Mouse (Mus musculus) midbrain, embryonic 15.5 days (tissue): Measurements from ENCODE around the gene Atp6v1a. TPM values are rescaled to one million over a fixed set of nuclear protein-coding genes. Genes with fewer than 3 reads are reported as not detected.
A peak's percentile ranks its signal among the peaks of the same experiment; 100 is the strongest.

Experiments
- ATAC-seq: fragments of 200-750 bp; cut with Nextera tagmentation; replicated peaks from 2 replicates; pipeline ENCODE4 v1.8.0; 2017; ENCODE audit warnings: moderate TSS enrichment
- H3K27ac ChIP-seq: fragments of 300-500 bp; sonication (generic); 2 replicates; pipeline ENCODE4 v1.5.1; 2015; ENCODE audit warnings: mild to moderate bottlenecking, inconsistent platforms
- H3K27me3 ChIP-seq: fragments of 300-500 bp; sonication (generic); replicated peaks from 2 replicates; pipeline ENCODE4 v1.6.1; 2015; ENCODE audit warnings: inconsistent platforms
- H3K36me3 ChIP-seq: fragments of 300-500 bp; sonication (generic); replicated peaks from 2 replicates; pipeline ENCODE4 v1.6.1; 2015; ENCODE audit warnings: inconsistent platforms
- H3K4me1 ChIP-seq: fragments of 300-500 bp; sonication (generic); 2 replicates; pipeline ENCODE4 v1.6.1; 2015; ENCODE audit warnings: inconsistent platforms
- H3K4me2 ChIP-seq: fragments of 300-500 bp; sonication (generic); 2 replicates; pipeline ENCODE4 v1.6.1; 2015; ENCODE audit warnings: inconsistent platforms, mild to moderate bottlenecking, moderate library complexity
- H3K4me3 ChIP-seq: fragments of 300-500 bp; sonication (generic); 2 replicates; pipeline ENCODE4 v1.5.1; 2015; ENCODE audit warnings: mild to moderate bottlenecking, inconsistent platforms
- H3K9ac ChIP-seq: fragments of 300-500 bp; sonication (generic); 2 replicates; pipeline ENCODE4 v1.6.1; 2015; ENCODE audit warnings: mild to moderate bottlenecking, inconsistent platforms
- H3K9me3 ChIP-seq: fragments of 300-500 bp; sonication (generic); 2 replicates; pipeline ENCODE4 v1.6.1; 2016; ENCODE audit warnings: inconsistent platforms
- WGBS: fragments of 180-500 bp; shearing (Covaris S2); methylation state at CpG from one replicate; pipeline ENCODE4 v1.1.7; 2015; ENCODE audit warnings: mixed read lengths; 5-methylcytosine and 5-hydroxymethylcytosine counted together
- polyA plus RNA-seq: library from polyadenylated mRNA; unstranded; fragments of >200 nt; fragmentation: Nextera tagmentation; extraction: Ambion mirVana; gene quantifications from 2 replicates; pipeline ENCODE4 v1.2.1, GENCODE M21; 2015

Gene Atp6v1a
- polyA plus RNA-seq, 1 experiment from 2014 or later: 133 TPM

DNA sequence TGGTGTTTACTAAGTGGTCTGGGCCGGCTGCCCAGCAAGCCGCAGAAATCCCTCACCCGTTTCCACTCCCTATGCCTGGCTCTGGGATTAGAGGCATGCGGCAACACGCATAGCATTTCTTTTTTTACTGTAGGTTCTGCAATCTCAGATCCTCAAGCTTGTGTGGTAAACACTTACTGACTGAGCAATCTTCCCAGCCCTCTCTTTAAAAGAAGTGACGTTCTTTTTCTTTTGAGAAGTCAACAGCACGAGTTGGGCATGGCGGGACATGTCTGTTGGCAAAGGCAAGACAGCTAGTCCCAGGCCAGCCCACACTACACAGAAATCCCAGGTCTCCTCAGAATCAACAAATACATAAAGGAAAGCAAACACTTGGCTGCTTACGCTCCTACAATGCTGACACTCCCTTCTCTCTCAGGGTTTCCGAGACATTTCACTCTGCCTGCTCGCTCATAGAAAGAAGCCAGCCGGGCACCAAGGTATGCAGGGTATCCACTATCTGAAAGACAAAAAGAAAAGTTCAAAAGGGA is 38.3 kb downstream of the Atp6v1a start:
- Histone ChIP-seq H3K4me3 (no peak overlapping the region), H3K4me1 (no peaks in the 10 kb centered on the region), H3K9me3 (no peaks in the 10 kb centered on the region), H3K27me3 (no peaks in the 10 kb centered on the region), H3K9ac (no peak overlapping the region), H3K36me3 (peaks cover 55% of the 10 kb centered on the region), H3K4me2 (no peak overlapping the region), H3K27ac (no peak overlapping the region)
- ATAC-seq: no peak
- WGBS: 92% methylated on average over 12 of the region's 12 CpGs

DNA sequence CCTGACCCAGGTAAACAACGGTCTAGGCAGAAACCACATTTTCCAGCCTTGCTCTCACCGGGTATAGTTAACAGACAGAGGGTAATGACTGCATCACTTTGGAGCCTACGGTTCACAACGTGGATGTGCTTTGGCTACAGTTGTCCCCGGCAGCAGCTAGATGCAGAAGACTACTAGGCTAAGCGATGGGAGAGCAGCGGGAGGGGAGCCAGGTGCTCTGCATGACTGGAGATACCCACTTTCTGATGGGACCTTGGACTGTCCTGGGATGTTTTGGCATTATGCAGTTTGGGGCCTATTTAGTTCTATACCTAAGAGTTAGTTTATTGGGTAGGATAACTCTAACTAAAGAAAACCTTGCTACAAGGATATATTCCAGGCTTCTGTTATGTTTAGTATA is 40.1 kb downstream of the Atp6v1a start:
- Histone ChIP-seq H3K36me3 (peaks cover 66% of the 10 kb centered on the region), H3K4me2 (no peak overlapping the region), H3K9me3 (no peaks in the 10 kb centered on the region), H3K4me1 (no peaks in the 10 kb centered on the region), H3K27me3 (no peaks in the 10 kb centered on the region), H3K27ac (no peak overlapping the region), H3K9ac (no peak overlapping the region), H3K4me3 (no peak overlapping the region)
- 97% methylated on average over 7 of the region's 7 CpGs for WGBS
- ATAC-seq: no peak

DNA sequence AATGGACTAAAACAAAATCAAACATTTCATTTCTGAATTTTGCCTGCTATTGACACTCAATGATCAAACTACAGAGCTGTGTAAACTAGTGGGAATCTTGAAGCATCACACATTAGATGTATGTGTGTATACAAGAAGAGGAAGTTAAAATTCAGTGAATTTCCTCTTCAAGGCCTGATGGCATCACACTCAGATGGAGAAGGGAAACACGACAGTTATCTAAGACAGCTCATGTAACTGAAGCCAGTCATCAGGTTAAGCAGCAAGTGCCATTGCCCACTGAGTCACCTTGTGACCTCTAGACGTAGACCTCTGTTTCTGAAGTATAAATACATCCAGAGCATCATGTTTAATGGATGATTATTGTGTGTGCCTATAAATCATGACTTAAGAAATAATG is 51.9 kb downstream of the Atp6v1a start:
- H3K27ac ChIP-seq: no peak overlapping the region
- no peak for ATAC-seq
- no peak overlapping the region for H3K4me2 ChIP-seq
- peaks cover 35% of the 10 kb centered on the region for H3K36me3 ChIP-seq
- 87% methylated on average over 2 of the region's 2 CpGs for WGBS
- no peaks in the 10 kb centered on the region for H3K27me3 ChIP-seq
- H3K4me3 ChIP-seq: no peak overlapping the region
- H3K9me3 ChIP-seq: no peaks in the 10 kb centered on the region
- no peak overlapping the region for H3K9ac ChIP-seq
- H3K4me1 ChIP-seq: no peaks in the 10 kb centered on the region

DNA sequence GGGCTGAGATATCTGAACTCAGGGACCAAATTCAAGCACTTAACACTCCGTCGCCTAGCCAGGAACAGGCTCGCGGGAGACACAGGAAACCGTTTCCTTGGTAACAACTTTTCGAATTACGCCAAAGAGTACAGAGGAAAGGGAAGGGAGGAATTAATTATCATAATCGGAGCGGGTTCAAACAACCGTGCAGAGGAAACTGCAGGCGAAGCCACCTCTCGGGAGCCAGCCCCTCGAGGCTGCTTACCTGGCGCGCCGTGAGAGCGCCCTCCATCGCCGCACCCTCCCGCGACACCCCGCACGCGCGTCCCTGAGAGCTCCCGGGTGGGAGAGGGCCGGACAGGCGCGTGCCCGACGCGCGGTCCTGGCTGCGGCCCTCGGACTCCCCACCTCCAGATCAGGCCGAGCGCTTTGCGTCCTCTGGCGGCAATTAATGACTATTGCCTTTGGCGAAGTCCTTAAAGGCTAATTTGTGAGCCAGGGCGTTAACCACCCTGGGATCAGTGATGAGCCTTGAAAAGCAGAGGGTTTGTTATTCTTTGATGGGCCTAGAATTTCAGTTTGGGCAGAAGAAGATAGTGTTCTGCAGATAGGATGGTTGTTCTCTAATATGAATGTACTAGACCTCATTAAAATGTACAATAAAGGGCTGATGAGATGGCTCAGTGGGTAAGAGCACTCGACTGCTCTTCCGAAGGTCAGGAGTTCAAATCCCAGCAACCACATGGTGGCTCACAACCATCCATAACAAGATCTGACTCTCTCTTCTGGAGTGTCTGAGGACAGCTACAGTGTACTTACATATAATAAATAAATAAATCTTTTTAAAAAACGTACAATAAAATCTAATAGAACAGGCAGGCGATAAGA is 76.2 kb downstream of the Atp6v1a start, which contains the start of gene Gramd1c:
Gene Gramd1c, minus strand, starts transcription at position 321 of the 870 bp plus-strand sequence.
- no peaks in the 10 kb centered on the region for H3K27me3 ChIP-seq
- no peaks in the 10 kb centered on the region for H3K36me3 ChIP-seq
- H3K9me3 ChIP-seq: no peaks in the 10 kb centered on the region
- ATAC-seq: peak; percentile 94
- H3K4me2 ChIP-seq: peak within 1 kb of the TSS; percentile 79
- H3K4me1 ChIP-seq: peaks cover 6% of the 10 kb centered on the region
- H3K9ac ChIP-seq: peak within 1 kb of the TSS; percentile 62
- H3K27ac ChIP-seq: peak within 1 kb of the TSS; percentile 89
- 6% methylated on average over 45 of the region's 45 CpGs for WGBS
- peak within 1 kb of the TSS; percentile 66 for H3K4me3 ChIP-seq

DNA sequence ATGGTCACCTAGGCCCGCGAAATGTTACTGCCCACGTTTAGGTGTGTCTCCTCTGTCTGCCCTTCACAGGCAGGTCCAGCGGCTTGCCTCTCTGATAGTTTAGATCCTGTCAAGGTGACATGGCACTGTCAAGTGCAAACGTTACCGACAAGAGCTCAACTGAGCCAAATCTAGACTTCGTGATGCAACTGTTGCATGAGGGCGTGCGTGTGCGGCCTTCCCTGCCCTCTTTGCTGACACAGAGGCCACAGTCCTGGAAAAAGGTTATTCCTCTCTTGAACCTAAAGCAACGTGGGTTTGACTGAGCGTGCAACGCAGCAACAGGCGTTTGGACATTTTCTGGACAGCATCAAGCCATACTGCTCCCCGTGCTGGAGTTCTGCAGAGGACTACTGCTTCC is 78.2 kb downstream of the Atp6v1a start:
- Histone ChIP-seq H3K27me3 (no peaks in the 10 kb centered on the region), H3K4me1 (peaks cover 6% of the 10 kb centered on the region), H3K27ac (no peak overlapping the region), H3K9me3 (no peaks in the 10 kb centered on the region), H3K4me3 (no peak overlapping the region), H3K36me3 (no peaks in the 10 kb centered on the region), H3K9ac (no peak overlapping the region), H3K4me2 (no peak overlapping the region)
- no peak for ATAC-seq
- WGBS: 94% methylated on average over 15 of the region's 15 CpGs

DNA sequence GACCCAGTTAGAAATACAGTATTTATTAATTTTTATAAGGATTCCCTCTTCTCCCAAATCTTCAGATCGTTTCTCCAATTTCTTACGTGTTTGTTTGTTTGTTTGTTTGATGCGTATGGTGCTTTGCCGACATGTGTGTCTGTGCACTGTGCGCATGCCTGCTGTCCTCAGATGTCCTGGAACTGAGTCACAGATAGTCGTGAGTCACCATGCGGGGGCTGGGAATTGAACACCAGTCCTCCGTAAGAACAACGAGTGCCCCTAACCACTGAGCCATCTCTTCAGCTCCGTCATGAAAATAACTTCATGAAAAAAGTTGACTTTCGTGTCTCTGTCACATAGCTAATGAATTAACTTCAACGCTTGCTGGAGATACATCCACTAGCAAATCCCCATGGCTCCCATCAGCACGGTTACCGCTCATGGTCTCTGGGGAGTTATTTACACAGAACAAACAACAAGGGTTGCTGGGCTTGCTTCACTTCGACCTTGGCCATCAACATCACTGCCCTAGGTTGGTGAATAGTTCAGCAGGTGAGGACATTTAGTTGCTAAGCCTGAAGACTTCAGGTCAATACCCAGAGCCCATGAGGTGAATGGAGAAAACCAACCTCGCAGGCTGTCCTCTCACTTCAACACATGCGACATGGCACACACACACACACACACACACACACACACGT is 78.8 kb downstream of the Atp6v1a start:
- H3K9me3 ChIP-seq: no peaks in the 10 kb centered on the region
- ATAC-seq: no peak
- no peak overlapping the region for H3K9ac ChIP-seq
- no peaks in the 10 kb centered on the region for H3K27me3 ChIP-seq
- H3K36me3 ChIP-seq: no peaks in the 10 kb centered on the region
- H3K4me1 ChIP-seq: peaks cover 6% of the 10 kb centered on the region
- H3K4me3 ChIP-seq: no peak overlapping the region
- 93% methylated on average over 18 of the region's 18 CpGs for WGBS
- H3K4me2 ChIP-seq: no peak overlapping the region
- H3K27ac ChIP-seq: no peak overlapping the region

DNA sequence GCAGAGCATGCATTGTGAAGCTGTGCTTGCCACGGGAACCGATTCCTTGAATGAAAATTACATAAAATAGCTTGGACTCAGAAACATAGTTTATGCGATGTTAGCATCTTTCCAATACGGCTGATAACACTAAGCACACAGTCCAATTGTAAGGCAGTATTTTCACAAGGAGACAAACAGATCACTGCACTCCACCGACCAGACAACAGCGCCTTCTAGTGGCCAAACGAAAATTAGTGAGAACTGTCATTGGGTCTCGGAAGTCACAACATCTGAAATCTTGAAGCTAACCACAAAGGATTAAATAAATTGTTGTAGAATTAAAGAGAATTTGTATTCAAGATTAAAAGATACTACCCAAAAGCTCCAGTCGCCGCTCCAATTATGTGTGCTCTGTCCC is 80.8 kb downstream of the Atp6v1a start:
- 23% methylated on average over 10 of the region's 10 CpGs for WGBS
- Histone ChIP-seq H3K9ac (no peak overlapping the region), H3K4me2 (no peak overlapping the region), H3K27ac (no peak overlapping the region), H3K4me1 (peaks cover 6% of the 10 kb centered on the region), H3K9me3 (no peaks in the 10 kb centered on the region), H3K36me3 (no peaks in the 10 kb centered on the region), H3K27me3 (no peaks in the 10 kb centered on the region), H3K4me3 (no peak overlapping the region)
- ATAC-seq: no peak

DNA sequence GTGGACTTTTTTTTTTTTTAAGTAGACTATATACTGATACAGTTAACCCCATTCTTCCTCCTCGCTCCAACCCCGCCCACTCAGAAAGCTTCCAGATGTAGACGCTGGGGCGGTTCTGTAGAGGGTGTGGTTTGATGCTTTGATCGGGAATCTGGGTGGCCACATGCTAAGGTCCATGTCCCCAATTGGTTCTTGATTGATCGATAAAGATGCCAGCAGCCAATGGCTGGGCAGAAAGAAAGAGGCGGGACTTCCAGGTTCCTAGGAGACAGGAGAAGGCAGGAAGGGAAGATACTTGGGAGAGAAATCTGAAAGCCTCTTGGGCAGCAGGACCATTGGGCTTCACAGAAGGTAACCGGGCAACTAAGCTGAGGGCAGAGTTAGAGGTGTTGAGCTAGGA is 83.7 kb downstream of the Atp6v1a start:
- no peaks in the 10 kb centered on the region for H3K9me3 ChIP-seq
- H3K36me3 ChIP-seq: no peaks in the 10 kb centered on the region
- no peak overlapping the region for H3K27ac ChIP-seq
- no peak for ATAC-seq
- no peak overlapping the region for H3K4me2 ChIP-seq
- 60% methylated on average over 8 of the region's 8 CpGs for WGBS
- H3K4me3 ChIP-seq: no peak overlapping the region
- H3K9ac ChIP-seq: no peak overlapping the region
- H3K4me1 ChIP-seq: no peaks in the 10 kb centered on the region
- H3K27me3 ChIP-seq: no peaks in the 10 kb centered on the region

DNA sequence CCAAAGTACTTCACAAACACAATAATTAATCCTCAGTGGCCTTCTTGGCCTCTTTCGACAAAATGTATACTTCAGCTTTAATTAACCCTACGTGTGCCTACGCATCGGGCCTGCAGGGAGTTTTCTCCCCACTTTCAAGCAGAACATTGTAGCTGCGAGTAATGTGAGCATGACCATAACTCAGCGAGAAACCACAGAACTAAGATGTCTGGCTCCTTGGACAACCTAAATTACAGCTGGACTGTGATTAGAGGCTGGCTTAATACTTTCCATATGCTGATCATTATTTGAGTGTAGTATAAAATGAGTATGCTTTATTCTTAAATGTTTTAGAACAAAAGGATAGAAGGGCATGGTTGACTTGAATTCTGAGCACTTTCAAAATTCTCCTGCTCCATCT is 86.2 kb downstream of the Atp6v1a start:
- H3K4me1 ChIP-seq: no peaks in the 10 kb centered on the region
- H3K27ac ChIP-seq: no peak overlapping the region
- H3K9ac ChIP-seq: no peak overlapping the region
- no peaks in the 10 kb centered on the region for H3K9me3 ChIP-seq
- whole genome bisulfite sequencing: 74% methylated on average over 6 of the region's 6 CpGs
- no peak for ATAC-seq
- H3K4me2 ChIP-seq: no peak overlapping the region
- no peaks in the 10 kb centered on the region for H3K27me3 ChIP-seq
- no peaks in the 10 kb centered on the region for H3K36me3 ChIP-seq
- no peak overlapping the region for H3K4me3 ChIP-seq

DNA sequence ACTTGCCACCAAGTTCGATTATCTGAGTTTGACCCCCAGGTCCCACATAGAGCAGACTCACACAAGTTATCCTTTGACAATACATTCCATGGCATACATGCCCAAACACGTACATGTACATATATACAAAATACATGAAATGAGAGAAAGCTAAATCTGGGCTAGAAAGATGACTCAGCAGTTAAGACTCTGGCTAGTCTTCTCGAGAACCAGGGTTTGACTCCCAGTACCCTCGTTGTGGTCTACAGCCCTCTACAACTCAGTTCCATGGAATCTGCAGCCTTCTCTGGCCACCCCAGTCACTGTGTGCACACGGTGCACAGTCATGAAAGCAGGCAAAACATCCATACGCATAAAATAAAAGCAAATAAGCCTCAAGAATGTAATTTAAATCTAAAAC is 87.1 kb downstream of the Atp6v1a start:
- H3K4me1 ChIP-seq: no peaks in the 10 kb centered on the region
- no peak overlapping the region for H3K4me2 ChIP-seq
- H3K4me3 ChIP-seq: no peak overlapping the region
- no peak overlapping the region for H3K9ac ChIP-seq
- H3K27me3 ChIP-seq: no peaks in the 10 kb centered on the region
- ATAC-seq: no peak
- H3K9me3 ChIP-seq: no peaks in the 10 kb centered on the region
- WGBS: 90% methylated on average over 6 of the region's 6 CpGs
- no peak overlapping the region for H3K27ac ChIP-seq
- no peaks in the 10 kb centered on the region for H3K36me3 ChIP-seq

DNA sequence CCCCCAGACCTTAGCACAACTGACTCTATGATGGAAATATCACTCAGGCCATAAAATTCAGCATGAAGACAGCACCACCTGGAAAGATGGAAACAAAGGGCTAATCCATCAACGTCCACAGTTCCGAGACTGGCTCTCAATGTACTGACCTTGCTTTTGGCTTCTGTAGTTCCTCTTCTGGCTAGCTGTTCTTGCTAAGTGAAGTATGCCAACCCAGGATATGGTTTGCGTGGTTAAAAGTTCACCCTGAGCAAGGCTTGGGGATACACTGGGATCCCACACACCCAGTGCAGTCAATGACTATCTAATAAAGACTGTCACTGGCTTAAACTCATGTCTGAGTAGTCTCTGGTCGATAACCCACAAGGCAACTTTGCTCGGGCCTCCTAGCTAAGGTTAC is 89.4 kb downstream of the Atp6v1a start:
- 86% methylated on average over 5 of the region's 5 CpGs for WGBS
- Histone ChIP-seq H3K27me3 (no peaks in the 10 kb centered on the region), H3K27ac (no peak overlapping the region), H3K4me3 (no peak overlapping the region), H3K4me2 (no peak overlapping the region), H3K9me3 (no peaks in the 10 kb centered on the region), H3K9ac (no peak overlapping the region), H3K4me1 (no peaks in the 10 kb centered on the region), H3K36me3 (no peaks in the 10 kb centered on the region)
- no peak for ATAC-seq

DNA sequence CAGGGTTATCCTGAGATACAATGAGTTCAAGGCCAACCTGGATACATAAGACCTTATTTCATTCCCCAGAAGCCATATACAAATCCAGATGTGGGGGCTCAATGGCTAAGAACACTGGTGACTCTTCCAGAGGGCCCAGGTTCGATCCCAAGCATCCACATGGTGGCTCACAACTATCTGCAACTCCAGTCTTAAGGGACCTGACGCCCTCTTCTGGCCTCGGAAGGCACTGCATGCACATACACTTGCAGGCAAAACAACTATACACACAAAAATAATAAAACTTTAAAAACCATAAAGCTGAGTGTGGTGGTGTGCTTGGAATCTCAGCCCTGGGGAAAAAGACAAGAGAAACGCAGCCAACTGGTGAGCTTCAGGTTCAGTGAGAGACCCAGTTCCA is 100.4 kb downstream of the Atp6v1a start:
- Histone ChIP-seq H3K4me2 (no peak overlapping the region), H3K27ac (no peak overlapping the region), H3K4me3 (no peak overlapping the region), H3K4me1 (no peaks in the 10 kb centered on the region), H3K27me3 (no peaks in the 10 kb centered on the region), H3K36me3 (no peaks in the 10 kb centered on the region), H3K9ac (no peak overlapping the region), H3K9me3 (no peaks in the 10 kb centered on the region)
- WGBS: 89% methylated on average over 4 of the region's 4 CpGs
- ATAC-seq: no peak
